Mouse (Mus musculus) heart, adult 18-20 months (tissue): Measurements from ENCODE around the gene Isg20. TPM values are rescaled to one million over a fixed set of nuclear protein-coding genes. Genes with fewer than 3 reads are reported as not detected.
A peak's percentile ranks its signal among the peaks of the same experiment; 100 is the strongest.

ENCODE experiments used
- DNase-seq, 2 experiments: peaks; one replicate each; pipeline ENCODE4 v3.0.0; 2021 to 2022; ENCODE audit warnings: mixed read lengths in 1 of 2
- total RNA-seq, 2 experiments: library from RNA; stranded (reverse); gene quantifications; 2 replicates each; pipeline ENCODE4 v1.2.3; 2021

Isg20 gene
- total RNA-seq, 2 experiments from 2014 or later, result 6.3 to 7.0 TPM

GRCm38 (mm10) chr7:78903174-78903870, 9.9 kb upstream of the Isg20 start:
- DNase-seq, result no peak

DNA sequence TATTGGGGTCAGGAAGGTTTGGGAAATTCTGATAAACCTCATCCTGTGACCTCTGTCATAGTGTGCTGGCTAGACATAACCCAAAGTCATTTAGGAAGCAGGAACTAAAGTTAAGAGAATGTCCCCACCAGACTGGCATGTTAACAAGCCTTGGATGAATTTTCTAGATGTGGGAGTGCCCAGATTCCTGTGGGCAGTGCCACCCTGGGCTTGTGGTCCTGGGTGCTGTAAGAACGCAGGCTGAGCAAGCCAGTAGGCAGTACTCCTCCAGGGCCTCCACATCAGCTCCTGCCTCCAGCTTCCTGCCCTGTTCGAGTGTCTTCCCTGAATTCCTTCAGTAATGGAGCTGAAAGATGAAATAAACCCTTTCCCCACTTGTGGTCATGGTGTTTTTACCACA, 9.0 kb upstream of the Isg20 start:
- DNase-seq, result no peak

GRCm38 (mm10) chr7:78909026-78909425, 4.2 kb upstream of the Isg20 start:
- no peak for DNase-seq

DNA sequence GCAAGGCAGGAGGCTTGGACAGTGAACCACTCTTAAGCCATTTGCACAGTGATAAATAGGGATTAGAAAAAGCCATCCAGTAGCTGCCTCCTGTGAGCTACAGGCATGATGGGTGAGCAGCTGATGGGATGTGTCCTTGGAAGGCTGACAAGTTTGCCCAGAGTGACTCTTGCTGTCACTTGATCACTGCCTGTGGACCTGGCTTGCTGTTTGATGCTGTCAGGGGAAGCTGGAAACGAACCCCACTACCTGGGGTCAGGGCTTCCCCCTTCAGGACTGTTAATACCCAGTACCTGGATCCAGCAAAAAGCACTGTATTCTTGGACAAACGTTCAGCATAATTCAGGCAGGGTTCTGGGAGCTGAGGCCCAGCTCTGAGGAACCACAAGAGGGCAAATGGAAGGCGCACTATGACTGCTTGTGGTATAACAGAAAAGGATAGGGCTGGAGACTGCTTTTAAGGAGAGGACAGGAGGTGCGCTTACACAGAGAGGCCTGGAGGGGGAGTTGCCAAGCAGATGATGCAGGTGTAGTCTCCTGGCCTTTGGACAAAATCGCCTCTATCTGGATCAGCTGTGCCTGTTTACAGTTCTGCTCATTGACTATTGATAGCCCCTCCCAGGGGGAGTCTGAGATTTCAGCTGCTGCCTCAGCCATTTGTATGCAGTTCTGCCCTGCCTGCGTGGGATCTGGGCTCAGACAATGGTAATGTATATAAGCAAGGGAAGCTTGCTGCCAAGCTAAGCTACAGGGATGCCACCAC, 2.7 kb upstream of the Isg20 start:
- no peak for DNase-seq

DNA sequence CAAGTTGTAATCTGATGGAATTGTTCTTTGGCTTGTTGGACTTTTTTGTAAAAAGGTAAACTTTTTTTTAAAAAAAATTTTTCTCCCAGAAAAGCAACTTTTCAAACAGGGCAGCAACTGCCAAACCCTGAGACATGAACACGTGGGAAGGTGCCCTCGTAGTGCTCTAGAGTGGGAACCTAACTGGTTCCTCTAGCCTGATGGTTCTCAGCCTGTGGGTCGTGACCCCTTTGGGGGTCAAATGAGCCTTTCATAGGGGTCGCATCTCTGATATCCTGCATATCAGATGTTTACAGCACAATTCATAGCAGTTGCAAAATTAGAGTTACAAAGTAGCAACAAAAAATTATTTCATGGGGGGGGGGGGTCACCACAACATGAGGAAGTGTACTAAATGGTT, 2.0 kb upstream of the Isg20 start:
- no peak for DNase-seq

- peak; percentile 32 to 48 for DNase-seq
Measured at GRCm38 (mm10) chr7:78912253-78912973, 811 bp upstream of the Isg20 start.

DNA sequence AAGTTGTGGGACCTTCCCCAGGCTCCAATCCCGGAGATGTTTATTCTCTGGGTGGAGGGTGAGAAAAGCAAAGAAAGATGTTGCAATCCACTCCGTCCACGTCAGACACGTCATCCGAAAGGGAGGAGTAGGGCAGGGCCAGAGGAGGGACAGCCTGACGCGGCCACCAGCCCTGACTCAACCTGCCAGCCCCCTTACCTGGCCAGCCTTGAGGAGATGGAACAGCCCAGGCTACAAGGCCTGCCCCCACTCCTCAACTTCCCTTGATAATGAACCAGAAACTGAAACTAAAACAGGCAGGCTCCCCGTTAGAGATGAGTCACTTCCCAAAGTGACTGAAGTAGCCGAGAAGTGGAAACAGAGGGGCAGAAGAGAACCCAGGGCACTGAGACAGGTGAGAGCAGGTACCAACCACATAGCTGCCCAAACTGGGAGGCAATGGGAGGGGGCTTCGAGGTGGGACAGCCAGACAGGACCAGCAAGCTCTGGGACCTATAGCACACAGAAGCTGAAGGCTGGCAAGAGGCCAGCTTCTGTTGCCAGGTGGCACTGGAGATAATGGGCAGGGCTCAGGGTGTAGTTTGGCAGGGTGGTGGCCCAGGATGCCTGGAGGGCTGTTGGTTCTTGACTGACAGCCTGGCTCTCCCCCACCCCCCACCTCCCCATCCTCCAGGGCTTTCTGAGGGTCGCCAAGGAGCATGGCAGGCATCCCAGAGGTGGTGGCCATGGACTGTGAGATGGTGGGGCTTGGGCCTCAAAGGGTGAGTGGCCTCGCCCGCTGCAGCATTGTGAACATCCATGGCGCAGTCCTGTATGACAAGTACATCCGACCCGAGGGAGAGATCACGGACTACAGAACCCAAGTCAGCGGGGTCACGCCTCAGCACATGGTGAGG, 673 bp downstream of the Isg20 start:
- peak; percentile 88 to 90 for DNase-seq

- no peak for DNase-seq
Measured at GRCm38 (mm10) chr7:78914545-78914845, 1.3 kb downstream of the Isg20 start.

- no peak for DNase-seq
Measured at GRCm38 (mm10) chr7:78914896-78915510, 1.8 kb downstream of the Isg20 start.

- DNase-seq, result no peak
Measured at GRCm38 (mm10) chr7:78918686-78919085, 5.5 kb downstream of the Isg20 start.

- DNase-seq, result no peak
Measured at GRCm38 (mm10) chr7:78922506-78922905, 9.3 kb downstream of the Isg20 start.

- peak; percentile 52 to 86 for DNase-seq
Measured at GRCm38 (mm10) chr7:78924300-78924699, 11.1 kb downstream of the Isg20 start.

- DNase-seq, result no peak
Measured at GRCm38 (mm10) chr7:78924796-78925195, 11.6 kb downstream of the Isg20 start.

GRCm38 (mm10) chr7:78925680-78926079, 12.5 kb downstream of the Isg20 start:
- DNase-seq, result no peak

GRCm38 (mm10) chr7:78926156-78926555, 12.9 kb downstream of the Isg20 start:
- DNase-seq, result no peak

DNA sequence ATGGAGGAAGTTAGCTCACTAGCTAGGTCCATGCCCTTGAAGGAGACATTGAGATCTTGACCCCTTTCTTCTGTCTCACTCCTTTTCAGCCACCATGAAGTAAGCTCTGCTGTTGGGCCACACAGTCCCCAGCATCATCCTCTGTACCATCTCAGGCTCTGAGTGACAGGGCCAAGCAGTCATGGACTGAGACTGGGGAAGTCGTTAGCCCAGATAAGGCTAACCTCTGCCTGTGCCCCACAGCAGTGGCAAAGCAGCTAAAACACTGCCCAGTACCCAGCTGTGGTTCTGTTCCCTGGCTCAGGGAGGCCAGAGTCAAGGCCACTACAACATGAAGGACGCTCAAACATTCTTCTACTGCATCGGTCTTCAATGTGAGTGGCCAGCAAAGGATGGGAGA, 14.0 kb downstream of the Isg20 start:
- DNase-seq, result no peak

- DNase-seq, result no peak
Measured at GRCm38 (mm10) chr7:78938957-78939602, 25.9 kb downstream of the Isg20 start.

DNA sequence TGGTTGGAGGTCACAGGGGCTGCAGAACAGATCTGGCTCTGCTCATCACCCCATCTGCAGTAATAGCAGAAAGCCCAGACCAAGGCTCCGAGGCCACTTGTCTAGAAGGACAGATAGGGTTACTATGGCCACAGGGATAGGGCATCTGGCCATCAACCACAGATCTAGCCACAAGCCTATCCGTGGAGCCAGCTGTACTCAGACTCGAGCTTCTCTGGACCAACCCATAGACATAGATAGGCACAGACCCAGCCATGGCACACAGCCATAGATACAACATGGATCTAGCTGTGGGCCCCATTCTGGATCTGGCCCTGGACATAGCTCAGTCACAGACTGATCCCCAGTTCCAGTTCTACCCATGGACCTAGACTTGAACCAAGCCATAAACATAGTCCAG, 27.7 kb downstream of the Isg20 start:
- no peak for DNase-seq

DNA sequence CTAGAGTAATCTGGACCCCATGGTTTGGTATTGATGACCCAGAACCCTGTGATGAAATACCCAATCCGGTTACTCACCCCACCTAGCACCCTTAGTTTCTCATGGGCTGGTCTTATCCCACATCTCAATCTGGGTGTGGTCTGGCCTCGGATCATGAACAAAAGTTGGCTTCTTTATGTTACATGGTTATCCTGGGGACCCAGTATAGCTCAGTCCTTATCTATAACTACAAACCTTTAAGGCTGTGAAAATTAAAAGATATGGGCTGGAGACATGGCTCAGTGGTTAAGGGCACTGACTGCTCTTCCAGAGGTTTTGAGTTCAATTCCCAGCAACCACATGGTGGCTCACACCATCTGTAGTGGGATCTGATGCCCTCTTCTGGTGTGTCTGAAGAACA, 29.3 kb downstream of the Isg20 start:
- no peak for DNase-seq

DNA sequence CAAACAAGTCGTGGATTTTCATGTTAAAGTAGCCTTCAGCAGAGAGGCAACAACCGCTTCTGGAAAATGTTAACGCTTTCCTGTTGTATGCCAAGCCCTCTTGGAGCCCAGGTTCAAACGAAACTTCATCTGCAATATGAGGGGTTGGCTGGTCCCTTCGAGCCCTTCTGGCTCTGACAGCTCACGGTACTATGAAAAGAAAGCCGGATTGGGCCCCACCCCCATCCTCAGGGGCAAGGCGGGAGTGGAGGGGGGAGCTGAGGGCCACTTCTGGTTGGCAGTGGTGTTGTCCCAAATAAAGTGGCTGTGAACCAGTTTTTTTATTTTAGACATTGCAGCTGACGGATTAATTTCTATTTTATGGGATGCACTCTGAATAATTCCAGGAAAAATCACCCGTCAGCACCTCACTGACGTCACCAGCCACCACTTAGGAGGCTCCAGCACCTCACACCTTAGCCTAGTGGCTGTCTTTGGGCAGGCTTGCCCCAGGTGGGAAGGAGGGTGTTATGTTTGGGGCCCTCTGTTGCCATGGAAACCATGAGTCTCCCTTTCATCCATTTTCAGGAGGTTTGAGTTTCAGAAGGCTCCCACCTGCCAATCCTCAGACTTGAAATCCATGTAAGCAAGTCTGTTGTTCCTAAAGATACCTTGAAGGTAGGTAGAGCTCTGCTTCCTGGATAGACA, 40.8 kb downstream of the Isg20 start:
- DNase-seq, result no peak

DNA sequence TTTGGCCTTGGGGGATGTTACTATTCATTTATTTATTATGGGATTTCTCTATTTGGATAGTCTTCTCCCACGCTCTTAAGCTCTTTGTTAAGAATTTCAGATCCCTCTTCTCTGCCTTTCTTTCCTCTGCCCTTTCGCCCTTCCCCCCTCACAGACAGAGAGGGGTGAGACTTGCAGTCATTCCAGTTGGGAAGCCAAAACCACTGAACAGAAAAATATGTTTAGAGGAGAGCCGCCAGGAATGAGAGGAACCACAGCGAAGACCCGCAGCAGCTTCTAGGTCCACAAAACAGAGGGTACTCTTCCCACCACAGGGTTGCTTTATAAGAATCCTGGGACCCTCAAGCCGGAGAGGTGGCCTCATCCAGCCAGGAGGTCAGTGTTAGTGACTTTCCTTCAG, 41.4 kb downstream of the Isg20 start:
- no peak for DNase-seq
